Mouse (Mus musculus): ENCODE results near the gene Iqck. TPM values are rescaled to one million over a fixed set of nuclear protein-coding genes. Genes with fewer than 3 reads are reported as not detected.
A peak's percentile ranks its signal among the peaks of the same experiment; 100 is the strongest.

Gene Iqck
- total RNA-seq, 1 experiment = 1.8 TPM

- peak overlapping the region; percentile 75 to 76 for H3K4me3 ChIP-seq (ENCODE audit: insufficient read depth in 1 of 2, low read depth in 1 of 2, low read length in 2 of 2, poor library complexity in 1 of 2, severe bottlenecking in 1 of 2)
- no peak for TF ChIP-seq CHD2 (IDR thresholded peaks at IDR 0.05; ENCODE audit: low read depth, low read length)
- no peak for TF ChIP-seq ZC3H11A (IDR thresholded peaks at IDR 0.05; ENCODE audit: borderline replicate concordance, low read depth, low read length)
- no peak for TF ChIP-seq ZNF384 (IDR thresholded peaks at IDR 0.05; ENCODE audit: low read depth, low read length)
- no peak for TF ChIP-seq MAFK (IDR thresholded peaks at IDR 0.05; ENCODE audit: insufficient read depth, low read depth, low read length)
- TF ChIP-seq HCFC1 (IDR thresholded peaks at IDR 0.05; ENCODE audit: borderline replicate concordance, insufficient read depth, low read length) = no peak
- no peak overlapping the region for H3K27ac ChIP-seq (ENCODE audit: insufficient read depth, low read depth, low read length, poor library complexity, severe bottlenecking)
- peaks cover 2 to 22% of the 10 kb centered on the region in 2 experiments; a peak in 3 of 4 replicates for H3K4me1 ChIP-seq (ENCODE audit: control insufficient read depth in 2 of 2, insufficient read depth in 2 of 2, low read length in 2 of 2, poor library complexity in 1 of 2)
- no peaks in the 10 kb centered on the region for H3K9me3 ChIP-seq (ENCODE audit: control insufficient read depth, insufficient read depth, low read depth, low read length)
- no peak for DNase-seq (ENCODE audit: low read depth, low spot score)
- in situ Hi-C loops (cut with MboI; ENCODE audit: low sequenced_read_pairs in 2 of 2, unreplicated experiment in 2 of 2) = loop anchor here (10.0 kb wide), 2 partner anchors 119 to 229 kb away; no protein-coding TSS in a partner anchor
- no peaks in the 10 kb centered on the region; the same call in 1 of the 2 replicates for H3K36me3 ChIP-seq (ENCODE audit: control insufficient read depth, insufficient read depth, low read length, poor library complexity, severe bottlenecking)
- peak overlapping the region; percentile 76 for H3K9ac ChIP-seq (ENCODE audit: insufficient read depth, low read depth, low read length, poor library complexity, severe bottlenecking)
These were observed 138.2 kb downstream of the Iqck start for GRCm38 (mm10) chr7:118993597-118994230.

- in situ Hi-C loops (cut with MboI; ENCODE audit: low sequenced_read_pairs in 2 of 2, unreplicated experiment in 2 of 2) = loop anchor here (10.0 kb wide), 2 partner anchors 120 to 230 kb away; no protein-coding TSS in a partner anchor
- H3K4me1 ChIP-seq (ENCODE audit: control insufficient read depth in 2 of 2, insufficient read depth in 2 of 2, low read length in 2 of 2, poor library complexity in 1 of 2) = peaks cover 2 to 22% of the 10 kb centered on the region in 2 experiments; a peak in 3 of 4 replicates
These were observed 138.8 kb downstream of the Iqck start for GRCm38 (mm10) chr7:118994231-118994842.

GRCm38 (mm10) chr7:118995007-118995406 lies 139.5 kb downstream of the Iqck start, which contains the start of gene Gprc5b:
Gprc5b (minus strand) TSS chr7:118995211.
- peak within 1 kb of the TSS; percentile 75 to 84 for H3K4me3 ChIP-seq (ENCODE audit: insufficient read depth in 1 of 2, low read depth in 1 of 2, low read length in 2 of 2, poor library complexity in 1 of 2, severe bottlenecking in 1 of 2)
- no peaks in the 10 kb centered on the region for H3K36me3 ChIP-seq (ENCODE audit: control insufficient read depth, insufficient read depth, low read length, poor library complexity, severe bottlenecking)
- H3K9me3 ChIP-seq (ENCODE audit: control insufficient read depth, insufficient read depth, low read depth, low read length) = no peaks in the 10 kb centered on the region
- peak within 1 kb of the TSS; percentile 76 for H3K9ac ChIP-seq (ENCODE audit: insufficient read depth, low read depth, low read length, poor library complexity, severe bottlenecking)
- TF ChIP-seq ZC3H11A (IDR thresholded peaks at IDR 0.05; ENCODE audit: borderline replicate concordance, low read depth, low read length) (no peak), MAFK (IDR thresholded peaks at IDR 0.05; ENCODE audit: insufficient read depth, low read depth, low read length) (no peak), HCFC1 (IDR thresholded peaks at IDR 0.05; ENCODE audit: borderline replicate concordance, insufficient read depth, low read length) (no peak), CHD2 (IDR thresholded peaks at IDR 0.05; ENCODE audit: low read depth, low read length) (no peak), ZNF384 (IDR thresholded peaks at IDR 0.05; ENCODE audit: low read depth, low read length) (no peak)
- H3K27ac ChIP-seq (ENCODE audit: insufficient read depth, low read depth, low read length, poor library complexity, severe bottlenecking) = no peak within 1 kb of the TSS
- DNase-seq (ENCODE audit: low read depth, low spot score) = peak; percentile 68
- in situ Hi-C loops (cut with MboI; ENCODE audit: low sequenced_read_pairs in 2 of 2, unreplicated experiment in 2 of 2) = loop anchor here (5.0 to 10.0 kb wide), 3 partner anchors 120 to 230 kb away; no protein-coding TSS in a partner anchor
- peaks cover 2 to 22% of the 10 kb centered on the region in 2 experiments; a peak in 3 of 4 replicates for H3K4me1 ChIP-seq (ENCODE audit: control insufficient read depth in 2 of 2, insufficient read depth in 2 of 2, low read length in 2 of 2, poor library complexity in 1 of 2)

More at GRCm38 (mm10) chr7:118994231-118994842, 138.8 kb downstream of the Iqck start:
- no peaks in the 10 kb centered on the region; the same call in 1 of the 2 replicates for H3K36me3 ChIP-seq (ENCODE audit: control insufficient read depth, insufficient read depth, low read length, poor library complexity, severe bottlenecking)
- peak overlapping the region; percentile 75 to 76 for H3K4me3 ChIP-seq (ENCODE audit: insufficient read depth in 1 of 2, low read depth in 1 of 2, low read length in 2 of 2, poor library complexity in 1 of 2, severe bottlenecking in 1 of 2)
- no peak overlapping the region for H3K27ac ChIP-seq (ENCODE audit: insufficient read depth, low read depth, low read length, poor library complexity, severe bottlenecking)
- no peaks in the 10 kb centered on the region for H3K9me3 ChIP-seq (ENCODE audit: control insufficient read depth, insufficient read depth, low read depth, low read length)
- TF ChIP-seq ZNF384 (IDR thresholded peaks at IDR 0.05; ENCODE audit: low read depth, low read length) (no peak), ZC3H11A (IDR thresholded peaks at IDR 0.05; ENCODE audit: borderline replicate concordance, low read depth, low read length) (no peak), MAFK (IDR thresholded peaks at IDR 0.05; ENCODE audit: insufficient read depth, low read depth, low read length) (no peak), CHD2 (IDR thresholded peaks at IDR 0.05; ENCODE audit: low read depth, low read length) (no peak), HCFC1 (IDR thresholded peaks at IDR 0.05; ENCODE audit: borderline replicate concordance, insufficient read depth, low read length) (no peak)
- H3K9ac ChIP-seq (ENCODE audit: insufficient read depth, low read depth, low read length, poor library complexity, severe bottlenecking) = peak overlapping the region; percentile 76
- DNase-seq (ENCODE audit: low read depth, low spot score) = no peak

GRCm38 (mm10) chr7:118995671-118996070 lies 140.1 kb downstream of the Iqck start:
- H3K4me3 ChIP-seq (ENCODE audit: insufficient read depth in 1 of 2, low read depth in 1 of 2, low read length in 2 of 2, poor library complexity in 1 of 2, severe bottlenecking in 1 of 2) = peak overlapping the region; percentile 75 to 84; a peak in 3 of 4 replicates
- no peaks in the 10 kb centered on the region for H3K36me3 ChIP-seq (ENCODE audit: control insufficient read depth, insufficient read depth, low read length, poor library complexity, severe bottlenecking)
- H3K9me3 ChIP-seq (ENCODE audit: control insufficient read depth, insufficient read depth, low read depth, low read length) = no peaks in the 10 kb centered on the region
- 0 out of 2 replicates have a peak overlapping the region, but pooled peaks have one; percentile 14 for H3K9ac ChIP-seq (ENCODE audit: insufficient read depth, low read depth, low read length, poor library complexity, severe bottlenecking)
- DNase-seq (ENCODE audit: low read depth, low spot score) = no peak
- H3K4me1 ChIP-seq (ENCODE audit: control insufficient read depth in 2 of 2, insufficient read depth in 2 of 2, low read length in 2 of 2, poor library complexity in 1 of 2) = peaks cover 2 to 22% of the 10 kb centered on the region in 2 experiments; a peak in 3 of 4 replicates
- no peak for TF ChIP-seq CHD2 (IDR thresholded peaks at IDR 0.05; ENCODE audit: low read depth, low read length)
- TF ChIP-seq ZC3H11A (IDR thresholded peaks at IDR 0.05; ENCODE audit: borderline replicate concordance, low read depth, low read length) = no peak
- TF ChIP-seq HCFC1 (IDR thresholded peaks at IDR 0.05; ENCODE audit: borderline replicate concordance, insufficient read depth, low read length) = no peak
- no peak for TF ChIP-seq ZNF384 (IDR thresholded peaks at IDR 0.05; ENCODE audit: low read depth, low read length)
- no peak for TF ChIP-seq MAFK (IDR thresholded peaks at IDR 0.05; ENCODE audit: insufficient read depth, low read depth, low read length)
- in situ Hi-C loops (cut with MboI; ENCODE audit: low sequenced_read_pairs in 2 of 2, unreplicated experiment in 2 of 2) = loop anchor here (5.0 to 10.0 kb wide), 3 partner anchors 121 to 231 kb away; no protein-coding TSS in a partner anchor
- no peak overlapping the region for H3K27ac ChIP-seq (ENCODE audit: insufficient read depth, low read depth, low read length, poor library complexity, severe bottlenecking)

Data from ES-E14 (cell line).